Mouse (Mus musculus): ENCODE measurements at regions not wholly inside any gene's neighbourhood (a gene's known extent, or its start where the extent isn't known, plus 50 kb on each side); places are given as distances from the start of the nearest gene placed in this dataset.

DNA sequence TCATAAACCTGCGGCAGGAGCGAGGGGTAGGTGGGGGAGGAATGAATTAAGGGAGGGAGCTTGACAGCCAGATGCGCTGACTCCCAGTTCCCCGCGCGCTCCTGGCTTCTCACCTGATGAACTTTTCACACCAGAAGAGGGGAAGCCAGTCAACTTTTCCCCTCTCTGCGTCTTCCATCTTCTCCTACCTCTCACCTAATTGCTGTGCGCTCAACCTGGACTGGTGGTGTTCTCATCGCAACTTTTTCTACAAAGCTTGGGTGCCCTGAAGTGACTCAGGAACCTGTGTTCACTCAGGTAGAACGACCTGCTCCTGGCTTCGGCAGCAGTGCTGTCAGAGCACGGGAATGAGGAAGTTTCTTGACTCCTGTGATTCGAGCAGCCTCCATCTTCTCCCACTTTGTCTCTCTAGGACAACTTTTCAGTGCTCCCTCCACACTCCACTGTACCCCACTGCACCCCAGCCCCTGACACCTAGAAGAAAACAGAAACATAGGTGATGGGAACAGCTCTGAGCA is 203.4 kb upstream of the Ntm start:
- DNase-seq (ENCODE audit: low spot score) (no peak), ATAC-seq (no peak)
- Histone ChIP-seq H3K27me3 (ENCODE audit: insufficient read depth, low read length) (no peaks in the 10 kb centered on the region), H3K36me3 (ENCODE audit: insufficient read depth, low read length) (no peaks in the 10 kb centered on the region), H3K9ac (replicated peaks; ENCODE audit: low read length) (no peak overlapping the region), H3K4me2 (ENCODE audit: low read depth, low read length) (no peak overlapping the region), H3K27ac (no peak overlapping the region), H3K4me3 (ENCODE audit: low read length) (no peak overlapping the region), H3K4me1 (ENCODE audit: insufficient read depth, low read length) (no peaks in the 10 kb centered on the region), H3K9me3 (ENCODE audit: low read length) (no peaks in the 10 kb centered on the region)
- WGBS, result 92% methylated on average over 13 of the region's 13 CpGs
- TF ChIP-seq CTCF (IDR thresholded peaks at IDR 0.05; ENCODE audit: low read depth), result no peak

DNA sequence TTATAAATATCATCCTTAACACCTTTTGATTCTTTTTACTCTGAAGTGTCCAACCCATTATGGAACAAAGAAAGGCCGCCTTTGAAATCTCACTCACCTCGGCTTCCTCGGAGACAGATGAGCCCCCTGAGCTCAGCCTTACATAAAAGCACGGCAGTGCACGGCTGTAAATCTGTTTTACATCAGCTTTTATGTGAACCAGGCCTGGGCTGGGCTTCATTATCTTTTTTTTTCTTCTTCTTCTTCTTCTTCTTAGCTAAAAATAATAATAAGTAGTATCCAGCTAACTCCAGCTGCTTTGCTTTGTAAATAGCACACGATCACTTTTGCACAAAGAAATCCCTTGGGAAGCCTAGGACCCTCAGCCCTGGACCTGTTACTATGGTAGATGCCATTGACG is 204.3 kb upstream of the Ntm start:
- no peak overlapping the region for H3K9ac ChIP-seq (replicated peaks; ENCODE audit: low read length)
- no peak overlapping the region for H3K27ac ChIP-seq
- H3K4me1 ChIP-seq (ENCODE audit: insufficient read depth, low read length), result no peaks in the 10 kb centered on the region
- H3K36me3 ChIP-seq (ENCODE audit: insufficient read depth, low read length), result no peaks in the 10 kb centered on the region
- H3K27me3 ChIP-seq (ENCODE audit: insufficient read depth, low read length), result no peaks in the 10 kb centered on the region
- no peak overlapping the region for H3K4me2 ChIP-seq (ENCODE audit: low read depth, low read length)
- DNase-seq (ENCODE audit: low spot score), result no peak
- no peak for TF ChIP-seq CTCF (IDR thresholded peaks at IDR 0.05; ENCODE audit: low read depth)
- no peak overlapping the region for H3K4me3 ChIP-seq (ENCODE audit: low read length)
- ATAC-seq, result no peak
- 42% methylated on average over 7 of the region's 7 CpGs for WGBS
- no peaks in the 10 kb centered on the region for H3K9me3 ChIP-seq (ENCODE audit: low read length)

DNA sequence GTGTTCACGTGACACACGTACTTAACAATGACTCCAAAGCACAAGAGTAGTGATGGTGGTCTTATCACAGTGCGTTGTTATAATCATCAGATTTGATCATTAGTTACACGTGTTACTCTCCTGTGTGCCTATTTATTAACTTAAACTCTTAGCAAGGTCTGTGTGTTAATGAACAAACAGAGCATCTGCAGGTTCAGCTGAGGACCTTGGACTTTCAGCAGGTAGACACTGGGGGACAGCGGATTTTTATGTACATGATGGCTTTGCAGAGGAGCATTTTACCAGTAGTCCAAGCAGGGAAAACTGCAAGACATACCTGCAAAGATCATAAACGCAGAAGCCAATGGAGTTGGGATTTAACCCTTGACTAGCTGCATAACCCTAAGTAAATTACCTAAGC is 211.7 kb upstream of the Ntm start:
- no peak overlapping the region for H3K4me3 ChIP-seq (ENCODE audit: low read length)
- H3K9me3 ChIP-seq (ENCODE audit: low read length), result no peaks in the 10 kb centered on the region
- ATAC-seq (no peak), DNase-seq (ENCODE audit: low spot score) (no peak)
- no peak for TF ChIP-seq CTCF (IDR thresholded peaks at IDR 0.05; ENCODE audit: low read depth)
- H3K27ac ChIP-seq, result no peak overlapping the region
- no peaks in the 10 kb centered on the region for H3K36me3 ChIP-seq (ENCODE audit: insufficient read depth, low read length)
- H3K4me1 ChIP-seq (ENCODE audit: insufficient read depth, low read length), result no peaks in the 10 kb centered on the region
- no peak overlapping the region for H3K9ac ChIP-seq (replicated peaks; ENCODE audit: low read length)
- no peaks in the 10 kb centered on the region for H3K27me3 ChIP-seq (ENCODE audit: insufficient read depth, low read length)
- 85% methylated on average over 6 of the region's 6 CpGs for WGBS
- no peak overlapping the region for H3K4me2 ChIP-seq (ENCODE audit: low read depth, low read length)

DNA sequence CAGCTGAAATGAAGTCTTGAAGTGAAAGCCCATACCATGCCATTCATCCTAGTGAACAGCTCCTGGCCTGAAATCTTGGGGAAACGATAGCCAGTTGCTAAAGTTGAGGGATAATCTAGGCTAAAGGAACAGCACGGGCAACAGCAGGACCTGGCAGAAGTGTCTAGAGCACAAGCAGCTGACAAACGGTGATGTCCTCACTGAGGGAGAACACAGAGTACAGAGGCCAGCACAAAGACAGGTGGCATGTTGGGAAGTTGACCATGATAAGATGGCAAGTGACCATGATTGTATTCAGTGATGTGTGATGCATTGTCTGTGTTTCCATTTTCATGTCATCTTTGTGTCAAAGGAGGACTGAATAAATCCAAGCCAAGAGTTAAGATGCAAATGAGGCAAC is 212.4 kb upstream of the Ntm start:
- WGBS, result 49% methylated on average over 3 of the region's 3 CpGs
- no peak for TF ChIP-seq CTCF (IDR thresholded peaks at IDR 0.05; ENCODE audit: low read depth)
- peak; percentile 45 for DNase-seq (ENCODE audit: low spot score)

DNA sequence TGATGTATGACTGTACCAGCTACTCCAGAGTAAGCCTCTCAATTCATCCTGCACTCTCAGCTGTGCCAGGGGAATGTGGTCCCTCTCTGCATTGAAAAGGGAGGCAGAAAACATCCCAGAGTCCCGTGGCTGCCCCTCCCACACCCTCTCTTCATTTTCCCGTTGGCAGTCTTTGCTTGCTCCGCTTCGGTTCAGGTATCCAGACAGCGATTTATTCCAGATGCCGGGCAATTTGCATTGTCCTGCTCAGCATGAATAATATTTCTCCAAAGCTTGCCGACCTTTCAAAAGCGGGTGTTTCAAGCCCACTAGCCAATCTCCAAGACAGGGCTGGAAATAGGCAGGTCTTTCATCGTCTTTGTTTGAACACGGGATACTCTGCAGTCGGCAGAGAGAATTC is 220.5 kb upstream of the Ntm start:
- Histone ChIP-seq H3K9ac (replicated peaks; ENCODE audit: low read length) (no peak overlapping the region), H3K27ac (no peak overlapping the region)
- no peak for ATAC-seq

More for the DNA sequence above, 212.4 kb upstream of the Ntm start:
- H3K4me2 ChIP-seq (ENCODE audit: low read depth, low read length), result no peak overlapping the region
- H3K36me3 ChIP-seq (ENCODE audit: insufficient read depth, low read length), result no peaks in the 10 kb centered on the region
- H3K27ac ChIP-seq, result no peak overlapping the region
- H3K9me3 ChIP-seq (ENCODE audit: low read length), result no peaks in the 10 kb centered on the region
- no peaks in the 10 kb centered on the region for H3K4me1 ChIP-seq (ENCODE audit: insufficient read depth, low read length)
- peak; percentile 70 for ATAC-seq
- no peaks in the 10 kb centered on the region for H3K27me3 ChIP-seq (ENCODE audit: insufficient read depth, low read length)
- no peak overlapping the region for H3K4me3 ChIP-seq (ENCODE audit: low read length)
- no peak overlapping the region for H3K9ac ChIP-seq (replicated peaks; ENCODE audit: low read length)

DNA sequence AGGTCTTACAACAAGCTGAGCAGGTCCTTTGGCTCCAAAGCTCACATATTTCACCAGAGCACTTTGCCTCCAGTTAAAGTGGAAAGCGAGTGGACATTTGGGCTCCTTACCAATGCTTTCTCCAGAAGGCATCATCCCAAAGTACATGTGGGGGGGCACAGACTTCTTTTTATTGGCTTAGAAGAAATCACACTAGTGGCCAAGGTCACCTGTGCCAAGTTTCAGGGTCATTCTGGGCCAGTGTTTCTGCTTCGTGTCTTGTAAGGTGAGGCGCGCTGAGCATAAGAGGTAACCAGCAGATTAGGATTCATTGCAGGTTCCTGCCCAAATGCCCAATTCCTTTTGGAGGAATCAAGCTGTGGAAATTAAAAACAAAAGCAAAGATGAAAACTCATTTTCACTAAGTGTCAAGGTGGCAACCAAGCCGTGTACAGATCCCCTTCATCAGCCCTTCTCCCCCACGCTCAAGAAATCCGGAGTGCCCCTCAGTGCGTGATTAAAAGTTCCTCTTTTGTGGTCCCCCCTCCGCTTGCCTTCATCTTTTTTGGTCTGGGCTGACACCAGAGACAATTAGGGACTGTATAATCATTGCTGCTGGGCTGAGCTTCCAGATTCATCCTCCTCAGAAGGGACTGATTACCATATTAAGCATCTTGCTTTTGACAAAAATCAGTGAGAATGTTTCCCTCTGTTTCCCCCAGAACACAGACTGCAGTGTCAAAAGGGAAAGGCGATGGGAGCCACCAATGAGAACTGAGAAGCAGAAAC is 222.2 kb upstream of the Ntm start:
- no peak overlapping the region for H3K9ac ChIP-seq (replicated peaks; ENCODE audit: low read length)
- DNase-seq (ENCODE audit: low spot score) (no peak), ATAC-seq (no peak)
- H3K4me1 ChIP-seq (ENCODE audit: insufficient read depth, low read length), result no peaks in the 10 kb centered on the region; the same call in 1 of the 2 replicates
- H3K4me2 ChIP-seq (ENCODE audit: low read depth, low read length), result no peak overlapping the region
- no peaks in the 10 kb centered on the region for H3K9me3 ChIP-seq (ENCODE audit: low read length)
- H3K27me3 ChIP-seq (ENCODE audit: insufficient read depth, low read length), result no peaks in the 10 kb centered on the region
- no peak overlapping the region for H3K4me3 ChIP-seq (ENCODE audit: low read length)
- 72% methylated on average over 10 of the region's 10 CpGs for WGBS
- no peak for TF ChIP-seq CTCF (IDR thresholded peaks at IDR 0.05; ENCODE audit: low read depth)
- no peaks in the 10 kb centered on the region for H3K36me3 ChIP-seq (ENCODE audit: insufficient read depth, low read length)
- H3K27ac ChIP-seq, result no peak overlapping the region

More for the DNA sequence above, 220.5 kb upstream of the Ntm start:
- Histone ChIP-seq H3K36me3 (ENCODE audit: insufficient read depth, low read length) (no peaks in the 10 kb centered on the region), H3K9me3 (ENCODE audit: low read length) (no peaks in the 10 kb centered on the region), H3K4me1 (ENCODE audit: insufficient read depth, low read length) (no peaks in the 10 kb centered on the region; the same call in 1 of the 2 replicates), H3K27me3 (ENCODE audit: insufficient read depth, low read length) (no peaks in the 10 kb centered on the region), H3K4me3 (ENCODE audit: low read length) (no peak overlapping the region), H3K4me2 (ENCODE audit: low read depth, low read length) (no peak overlapping the region)
- DNase-seq (ENCODE audit: low spot score), result no peak
- TF ChIP-seq CTCF (IDR thresholded peaks at IDR 0.05; ENCODE audit: low read depth), result no peak
- WGBS, result 55% methylated on average over 11 of the region's 11 CpGs

DNA sequence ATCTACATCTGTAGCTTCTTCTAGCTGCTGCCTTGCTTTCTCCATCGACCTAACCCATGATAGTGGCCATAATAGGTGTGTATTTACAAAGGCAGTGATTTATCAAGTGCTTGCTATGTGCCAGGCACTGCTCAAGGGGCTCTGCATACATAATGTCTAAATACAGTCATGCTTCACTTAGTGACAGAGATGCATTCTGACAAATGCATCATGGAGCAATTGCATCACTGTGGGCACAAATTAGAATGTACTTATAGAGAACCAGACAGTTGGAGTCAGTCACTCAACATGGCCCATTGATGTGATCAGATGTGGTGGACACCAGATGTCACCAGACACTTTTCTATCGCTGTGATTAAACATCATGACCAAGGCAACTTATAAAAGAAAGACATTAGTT is 223.3 kb upstream of the Ntm start:
- Histone ChIP-seq H3K36me3 (ENCODE audit: insufficient read depth, low read length) (no peaks in the 10 kb centered on the region), H3K9me3 (ENCODE audit: low read length) (no peaks in the 10 kb centered on the region), H3K27ac (no peak overlapping the region), H3K4me2 (ENCODE audit: low read depth, low read length) (no peak overlapping the region), H3K4me1 (ENCODE audit: insufficient read depth, low read length) (no peaks in the 10 kb centered on the region; the same call in 1 of the 2 replicates), H3K9ac (replicated peaks; ENCODE audit: low read length) (no peak overlapping the region), H3K27me3 (ENCODE audit: insufficient read depth, low read length) (no peaks in the 10 kb centered on the region), H3K4me3 (ENCODE audit: low read length) (no peak overlapping the region)
- no peak for ATAC-seq
- TF ChIP-seq CTCF (IDR thresholded peaks at IDR 0.05; ENCODE audit: low read depth), result no peak
- 75% methylated on average over 2 of the region's 2 CpGs for WGBS
- DNase-seq (ENCODE audit: low spot score), result peak; percentile 23

Data from hindbrain, postnatal 0 days (tissue).